Mouse (Mus musculus): ENCODE measurements around the gene Kif11. TPM values are rescaled to one million over a fixed set of nuclear protein-coding genes. Genes with fewer than 3 reads are reported as not detected.

The Kif11 gene
- polyA plus RNA-seq (2012; rRNA removed), result 1.3 and 1.8 TPM in 2 replicates

DNA sequence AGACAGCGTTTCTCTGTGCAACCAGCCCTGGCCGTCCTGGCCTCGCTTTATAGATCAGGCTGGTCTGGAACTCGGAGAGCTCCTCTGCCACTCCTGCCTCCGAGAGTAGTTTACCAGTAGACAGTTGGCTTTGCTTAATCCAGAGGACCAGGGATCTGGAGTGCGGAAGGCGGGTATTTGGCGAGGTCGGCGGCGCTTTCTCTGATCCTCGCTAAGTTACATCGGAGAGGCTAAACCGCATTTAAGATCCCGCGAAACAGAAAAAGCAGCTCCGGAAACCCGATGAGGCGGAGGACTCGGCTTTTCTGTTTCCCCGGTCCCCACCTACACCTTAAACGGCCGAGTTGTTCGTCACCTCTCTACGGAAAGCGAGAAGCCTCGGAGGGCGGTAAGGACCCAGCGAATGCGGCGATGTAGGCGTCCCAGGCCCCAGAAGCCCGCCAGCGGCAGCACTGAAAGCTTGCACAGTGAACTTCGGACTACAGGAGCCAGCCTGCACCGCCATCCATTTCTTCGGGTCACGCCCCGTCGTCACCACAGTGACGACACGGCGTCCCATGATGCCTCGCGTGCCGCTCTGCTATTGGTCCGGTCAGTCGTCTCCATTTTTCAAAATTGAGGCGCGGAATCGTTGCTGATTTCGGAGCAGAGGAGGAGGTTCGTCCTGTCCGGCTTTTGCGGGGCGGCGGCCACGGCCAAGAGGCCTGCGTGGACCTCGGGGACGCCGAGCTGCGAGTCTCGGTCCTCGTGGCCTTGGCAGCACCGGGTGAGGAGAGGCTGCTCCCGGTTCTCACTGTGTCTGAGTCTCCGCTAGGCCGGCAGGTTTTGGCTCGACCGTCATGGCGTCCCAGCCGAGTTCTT, at the start of gene Kif11:
TSS of gene Kif11 (plus strand) at position 649 of the 861 bp plus-strand sequence.

DNA sequence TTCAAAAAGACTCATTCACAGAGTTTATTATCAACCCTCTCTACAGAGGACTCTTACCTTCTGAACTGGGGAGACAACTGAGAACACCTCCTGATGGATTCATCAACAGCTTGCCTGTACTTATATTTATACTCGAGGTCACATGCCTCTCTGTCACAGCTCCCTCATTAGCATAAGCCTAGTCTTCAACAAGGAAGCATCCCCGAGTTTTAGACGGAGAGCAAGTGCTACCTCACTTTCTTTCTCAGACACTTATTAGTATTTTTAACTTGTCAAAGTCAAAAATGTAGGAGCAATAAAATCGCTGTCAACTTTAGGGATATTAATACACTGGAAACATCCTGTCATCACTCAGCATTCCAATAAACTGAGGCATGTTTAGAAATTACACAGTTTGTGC, 38.5 kb upstream of the Kif11 start, which contains the start of gene Ide:
TSS of gene Ide (minus strand) at position 101 of the 400 bp plus-strand sequence.

DNA sequence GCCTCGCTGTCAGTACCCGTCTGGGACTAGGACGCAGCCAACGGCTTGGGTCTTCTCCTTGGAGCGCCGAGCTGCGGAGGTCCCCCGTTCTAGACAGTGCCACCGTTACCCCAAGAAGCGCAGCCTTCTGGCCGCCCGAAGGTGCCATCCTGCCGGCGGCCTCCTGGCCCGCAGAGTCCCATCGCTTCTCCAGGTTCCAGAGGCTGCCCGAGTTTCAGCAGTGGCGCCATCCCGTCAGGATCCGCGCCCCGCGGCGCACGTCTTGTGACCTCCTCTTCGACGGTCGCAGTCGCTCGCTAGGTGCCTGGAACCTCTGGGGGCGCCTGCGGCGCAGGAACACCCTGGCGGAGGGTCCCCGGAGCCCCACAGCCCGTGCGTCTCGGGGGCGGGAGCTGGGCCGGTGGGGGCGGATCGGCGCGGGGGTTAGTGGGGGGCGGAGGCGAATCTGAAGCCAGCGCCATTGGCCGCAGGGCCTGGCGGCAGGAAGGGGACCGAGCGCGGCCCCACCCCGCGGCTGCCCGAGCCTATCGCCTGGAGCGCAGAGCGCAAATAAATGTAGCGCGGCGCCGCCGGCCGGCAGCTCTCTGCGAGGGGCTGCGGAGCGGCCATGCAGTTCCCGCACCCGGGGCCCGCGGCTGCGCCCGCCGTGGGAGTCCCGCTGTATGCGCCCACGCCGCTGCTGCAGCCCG, 58.2 kb downstream of the Kif11 start, which contains the start of gene Hhex:
TSS of gene Hhex (plus strand) at position 548 of the 689 bp plus-strand sequence.

Other genes starting within 250 kb of the Kif11 start
- 45.5 and 54.2 TPM in 2 replicates for gene March5, start 168.9 kb upstream of the Kif11 start, polyA plus RNA-seq (2012; rRNA removed)
- gene Cpeb3, start 167.8 kb upstream of the Kif11 start, polyA plus RNA-seq (2012; rRNA removed), result 11.2 and 12.3 TPM in 2 replicates
- gene Ide, start 38.6 kb upstream of the Kif11 start, polyA plus RNA-seq (2012; rRNA removed), result 18.0 and 29.5 TPM in 2 replicates
- gene Hhex, start 58.4 kb downstream of the Kif11 start, polyA plus RNA-seq (2012; rRNA removed), result 17.0 and 21.6 TPM in 2 replicates
- gene Exoc6, start 174.0 kb downstream of the Kif11 start, polyA plus RNA-seq (2012; rRNA removed), result 3.3 and 3.5 TPM in 2 replicates

All from ovary, adult 2 months (tissue).